Mouse (Mus musculus): ENCODE data around the gene Gm21970.

Gm21970 gene

DNA sequence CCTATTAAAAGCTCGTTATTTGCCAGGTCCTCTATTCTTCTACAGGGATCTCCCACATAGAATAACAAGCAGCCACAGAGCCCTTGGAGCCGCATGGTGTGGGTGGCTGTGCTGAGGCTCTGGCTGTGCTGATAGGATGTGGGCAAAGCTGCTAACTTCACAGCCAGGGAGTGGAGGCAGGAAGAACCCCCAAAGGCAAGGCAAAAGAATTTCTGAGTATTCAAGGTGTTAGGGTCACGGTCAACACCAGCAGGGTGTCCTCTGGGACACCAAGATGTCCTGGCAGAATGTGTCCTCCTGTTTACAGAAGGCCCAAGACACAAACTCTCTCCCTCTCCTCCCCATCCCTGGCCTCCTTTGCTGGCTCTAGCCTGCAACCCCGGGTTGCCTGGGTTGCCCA is 50.9 kb downstream of the Gm21970 start:
- no peak for DNase-seq

DNA sequence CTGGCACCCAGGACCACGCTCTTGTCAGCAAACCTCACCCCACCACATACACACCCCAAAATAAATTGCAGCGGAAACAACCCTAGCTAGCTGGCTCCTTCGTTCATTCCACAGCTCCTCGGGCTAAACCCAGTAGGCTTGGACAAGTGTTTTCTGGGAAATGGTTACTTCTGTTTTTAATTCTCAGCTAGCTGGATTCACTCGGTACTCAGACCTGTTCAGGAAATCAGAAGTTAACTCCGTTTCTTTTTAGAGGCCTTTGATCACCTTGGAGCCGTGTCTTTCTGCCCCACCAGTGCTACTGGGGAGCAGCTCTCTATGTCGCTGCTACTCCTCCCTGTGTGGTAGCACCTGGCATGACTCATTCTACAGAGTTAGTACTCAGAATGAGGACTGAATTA is 51.7 kb downstream of the Gm21970 start:
- DNase-seq, result no peak

DNA sequence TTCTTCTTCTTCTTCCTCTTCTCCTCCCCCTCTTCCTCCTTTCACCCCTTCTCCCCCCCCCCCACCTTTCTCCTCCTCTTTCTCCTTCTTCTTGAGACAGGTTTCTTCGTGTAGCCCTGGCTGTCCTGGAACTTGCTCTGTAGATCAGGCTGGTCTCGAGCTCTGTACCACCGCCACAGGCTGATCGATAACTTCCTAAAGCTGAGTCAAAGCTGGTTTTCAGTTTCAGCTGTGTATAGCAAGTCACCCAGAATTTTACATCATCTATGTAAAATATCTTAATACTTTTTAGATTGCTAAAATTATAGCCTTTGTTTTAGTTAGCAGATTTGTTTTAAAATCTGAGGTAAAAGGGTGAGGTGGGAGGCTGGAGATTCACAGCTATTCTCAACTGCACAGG is 53.3 kb downstream of the Gm21970 start:
- no peak for DNase-seq

GRCm38 (mm10) chr16:91445566-91445965 is 54.0 kb downstream of the Gm21970 start:
- peak; percentile 54 to 61 for DNase-seq

DNA sequence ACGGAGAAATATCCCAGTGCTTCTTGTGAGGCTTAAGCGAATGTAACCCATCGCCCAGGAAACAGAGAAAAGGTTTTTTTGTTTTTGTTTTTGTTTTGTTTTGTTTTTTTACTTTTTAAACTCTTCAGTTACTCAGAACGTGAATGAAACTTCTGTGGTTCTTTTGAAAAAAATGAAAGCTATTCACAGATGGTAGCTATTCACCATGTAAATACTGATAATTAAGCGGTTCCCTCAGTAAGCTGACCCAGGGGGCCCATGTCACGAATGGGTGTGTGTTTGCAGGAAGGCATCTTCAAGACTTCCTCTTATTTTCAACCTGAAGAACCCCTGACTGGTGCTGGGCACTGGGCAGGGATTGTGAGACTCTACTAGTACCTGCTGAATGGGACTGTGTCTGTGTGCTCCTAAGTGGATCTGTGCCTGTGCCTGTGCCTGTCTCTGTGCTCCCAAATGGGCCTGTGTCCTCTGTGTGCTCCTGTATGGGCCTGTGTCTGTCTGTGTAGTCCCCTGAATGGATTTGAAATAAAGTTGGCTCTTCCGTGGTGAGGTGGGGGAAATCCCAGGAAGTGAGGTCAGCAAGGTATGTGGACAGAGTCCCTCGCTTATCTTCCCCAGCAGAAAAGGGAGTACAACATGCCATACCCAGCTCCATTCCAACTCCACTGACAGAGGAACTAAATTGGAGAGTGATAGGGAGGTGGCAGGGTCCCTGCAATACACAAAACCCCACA is 55.4 kb downstream of the Gm21970 start:
- peak; percentile 63 to 70 for DNase-seq

DNA sequence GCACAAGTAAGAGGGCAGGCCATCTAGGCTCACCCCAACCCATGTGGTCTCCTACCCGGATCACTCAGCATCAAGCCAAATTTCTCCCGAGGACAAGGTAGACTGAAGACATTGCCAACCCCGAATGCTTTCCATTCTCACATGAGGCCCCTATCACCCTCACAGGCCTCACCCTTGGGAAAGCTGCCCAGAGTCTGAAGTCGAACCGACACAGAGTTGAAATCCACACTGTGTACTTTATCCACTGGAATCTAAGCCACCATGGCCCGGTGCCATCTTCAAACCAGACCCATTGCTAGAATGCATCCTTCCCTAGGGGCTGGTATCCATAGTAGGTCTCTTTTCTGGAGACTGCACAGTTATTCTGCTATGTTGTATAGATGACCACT is 56.0 kb downstream of the Gm21970 start:
- DNase-seq, result no peak

DNA sequence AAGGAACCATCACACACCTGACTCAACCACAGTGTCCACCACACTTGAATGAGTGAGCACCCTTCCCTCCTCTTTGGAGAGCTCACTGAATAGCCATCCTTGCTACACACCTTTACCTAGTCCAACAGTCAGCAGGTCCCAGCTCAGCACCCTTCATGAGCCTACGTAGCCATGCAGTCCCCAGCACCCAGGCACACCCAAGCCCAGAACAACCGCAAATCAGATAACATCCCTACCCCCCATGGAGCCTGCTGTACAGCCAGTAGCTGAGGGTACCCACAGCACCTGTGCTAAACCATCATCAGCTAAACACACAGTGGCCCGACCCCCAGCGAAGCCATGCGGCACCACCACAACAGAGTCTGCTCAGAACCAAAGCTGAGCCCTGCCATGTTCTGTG is 56.6 kb downstream of the Gm21970 start:
- DNase-seq, result no peak

GRCm38 (mm10) chr16:91448895-91449294 is 57.4 kb downstream of the Gm21970 start:
- DNase-seq, result no peak

- peak in 1 of 2 experiments; percentile 29 for DNase-seq
These were observed 58.9 kb downstream of the Gm21970 start for GRCm38 (mm10) chr16:91450137-91451064.

DNA sequence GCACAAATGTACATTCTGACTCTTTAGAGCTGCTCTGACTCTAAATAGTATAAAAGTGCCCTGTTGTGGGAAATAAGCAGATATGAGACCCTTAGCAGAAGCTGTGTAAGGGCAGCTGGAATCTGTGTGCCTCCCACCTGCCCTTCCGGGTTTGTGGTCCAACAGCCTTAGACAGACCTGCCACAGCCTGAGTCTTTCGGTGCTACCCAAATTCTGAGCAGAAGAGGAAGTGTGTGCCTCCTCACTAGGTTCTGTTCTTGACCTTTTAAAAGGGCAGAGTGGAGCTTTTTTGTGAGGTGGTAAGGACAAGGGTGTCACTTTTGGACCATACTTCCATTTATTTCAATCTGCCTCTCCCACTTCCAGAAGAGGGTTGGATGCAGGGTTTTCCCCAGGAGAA is 60.4 kb downstream of the Gm21970 start:
- peak; percentile 58 to 67 for DNase-seq

DNA sequence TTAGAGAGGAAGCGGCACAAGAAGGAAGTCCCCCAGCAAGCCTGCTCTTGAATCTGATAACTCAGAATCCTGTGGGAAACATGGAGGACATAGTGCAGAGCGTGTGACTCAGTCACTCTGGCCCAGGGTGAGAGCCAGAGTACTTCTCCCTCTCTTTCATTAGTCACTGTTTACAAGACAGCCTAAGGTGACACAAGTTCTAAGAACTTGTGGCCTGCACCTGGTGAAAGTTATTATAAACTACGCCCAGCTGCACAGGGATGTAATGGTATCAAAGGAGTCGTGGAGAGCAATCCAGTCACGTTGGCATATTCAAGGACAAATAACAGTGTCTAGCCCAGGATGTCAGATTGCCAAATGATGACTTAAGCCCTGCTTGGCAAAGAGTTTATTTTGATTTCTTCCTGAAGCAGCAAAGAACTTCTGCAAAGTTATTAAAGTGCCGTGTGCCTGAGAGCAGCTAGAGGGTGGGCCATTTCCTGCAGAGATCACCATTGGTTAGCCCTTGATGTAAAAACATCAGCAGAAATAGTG is 60.9 kb downstream of the Gm21970 start:
- no peak for DNase-seq

DNA sequence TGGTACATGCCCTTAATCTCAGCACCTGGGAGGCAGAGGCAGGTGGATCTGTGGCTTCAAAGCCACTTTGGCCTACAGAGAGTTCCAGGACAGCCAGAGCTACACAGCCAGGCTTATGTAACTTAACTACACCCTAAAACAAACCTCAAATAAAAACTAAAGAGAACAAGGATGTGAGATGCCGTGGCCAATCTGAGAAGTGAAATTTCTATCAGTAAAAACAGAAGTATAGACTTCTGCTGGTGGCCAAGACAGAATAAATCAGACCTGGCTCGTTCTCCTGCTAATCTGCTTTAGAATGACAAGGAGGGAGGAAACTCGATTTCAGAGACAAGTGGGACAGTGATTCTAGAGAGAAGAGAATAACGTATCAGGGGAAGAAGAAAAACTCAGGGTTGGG is 64.3 kb downstream of the Gm21970 start:
- peak in 1 of 2 experiments; percentile 39 for DNase-seq

- DNase-seq, result peak; percentile 58 to 62
These were observed 66.8 kb downstream of the Gm21970 start for GRCm38 (mm10) chr16:91458301-91458746.

DNA sequence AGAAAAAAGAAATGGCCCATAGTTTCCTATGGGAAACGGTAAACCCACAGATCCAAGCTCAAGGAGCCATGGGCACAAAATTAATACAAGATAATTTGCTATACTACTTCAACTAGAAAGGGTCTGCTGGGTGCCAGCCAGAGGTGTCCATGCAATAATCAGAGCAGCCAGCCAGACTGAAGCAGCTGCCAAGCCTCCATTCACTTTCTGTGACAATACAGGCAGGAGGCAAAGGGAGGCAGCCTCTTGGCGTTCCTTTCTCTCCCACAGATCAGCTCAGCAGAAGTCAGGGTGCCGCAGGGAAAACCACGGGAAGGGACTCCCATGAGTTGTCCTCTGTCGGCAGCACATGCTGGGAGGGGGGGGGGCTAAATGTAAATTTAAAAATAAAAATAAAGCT is 67.5 kb downstream of the Gm21970 start:
- DNase-seq, result no peak

DNA sequence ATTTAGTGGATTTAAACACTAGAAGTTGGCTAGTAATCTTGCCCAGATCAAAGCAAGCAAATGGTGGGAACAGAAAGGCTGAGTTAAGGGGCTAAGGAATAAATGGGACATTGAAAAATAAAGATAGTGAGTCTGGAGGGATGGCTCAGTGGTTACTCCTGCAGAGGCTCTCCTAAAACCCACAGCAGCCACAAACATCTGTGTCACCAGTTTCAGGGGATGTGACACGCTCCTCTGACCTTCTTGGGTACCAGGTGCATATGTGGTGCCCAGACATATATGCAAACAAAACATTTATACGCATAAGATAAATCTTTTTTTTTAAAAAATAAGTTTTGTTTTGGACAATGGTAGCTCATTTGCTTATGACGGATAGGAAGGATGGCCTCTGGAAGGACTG is 67.9 kb downstream of the Gm21970 start:
- no peak for DNase-seq

- peak; percentile 71 to 74 for DNase-seq
These were observed 68.4 kb downstream of the Gm21970 start for GRCm38 (mm10) chr16:91459841-91460370.

GRCm38 (mm10) chr16:91461066-91461638 is 69.6 kb downstream of the Gm21970 start:
- DNase-seq, result peak; percentile 52 to 56

DNA sequence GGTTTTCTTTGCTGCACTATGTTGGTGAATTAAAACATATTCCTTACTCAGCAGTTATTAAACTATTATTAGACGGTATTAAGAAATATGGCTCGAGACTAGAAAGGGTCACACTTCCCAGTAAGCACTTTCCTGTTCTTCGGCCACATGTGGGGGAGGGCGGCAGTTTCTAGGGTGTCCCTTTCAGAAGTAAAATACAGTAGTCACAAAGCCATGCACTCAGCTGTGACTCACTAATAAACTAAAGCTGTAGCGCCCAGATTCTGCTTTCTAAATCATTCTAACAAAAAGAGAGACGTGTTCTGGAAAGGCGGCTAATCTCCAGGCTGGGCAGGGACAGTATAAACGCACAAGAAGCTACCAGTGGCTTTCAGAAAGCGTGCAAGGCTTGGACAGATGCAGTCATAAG is 70.3 kb downstream of the Gm21970 start:
- no peak for DNase-seq

DNA sequence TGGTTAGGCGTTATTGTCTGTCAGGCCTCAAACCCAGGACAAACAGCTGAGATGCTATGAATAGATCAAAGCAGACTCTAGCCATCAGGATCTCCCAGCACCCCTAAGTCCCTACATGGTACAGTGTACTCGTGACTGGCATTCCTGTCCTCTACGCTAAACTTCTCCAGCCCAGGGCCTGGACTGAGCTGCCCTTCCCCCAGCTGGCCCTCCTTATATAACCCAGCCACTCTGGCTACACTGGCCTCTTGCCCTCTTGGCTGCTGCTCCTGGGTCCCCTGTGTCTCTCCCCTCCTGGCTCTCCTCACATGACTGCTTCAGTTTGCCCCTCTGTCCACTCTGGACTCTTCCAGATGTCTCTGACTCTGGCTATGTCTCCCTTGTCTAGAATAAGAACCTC is 71.1 kb downstream of the Gm21970 start:
- DNase-seq, result no peak

GRCm38 (mm10) chr16:91463400-91463799 is 71.9 kb downstream of the Gm21970 start:
- no peak for DNase-seq

DNA sequence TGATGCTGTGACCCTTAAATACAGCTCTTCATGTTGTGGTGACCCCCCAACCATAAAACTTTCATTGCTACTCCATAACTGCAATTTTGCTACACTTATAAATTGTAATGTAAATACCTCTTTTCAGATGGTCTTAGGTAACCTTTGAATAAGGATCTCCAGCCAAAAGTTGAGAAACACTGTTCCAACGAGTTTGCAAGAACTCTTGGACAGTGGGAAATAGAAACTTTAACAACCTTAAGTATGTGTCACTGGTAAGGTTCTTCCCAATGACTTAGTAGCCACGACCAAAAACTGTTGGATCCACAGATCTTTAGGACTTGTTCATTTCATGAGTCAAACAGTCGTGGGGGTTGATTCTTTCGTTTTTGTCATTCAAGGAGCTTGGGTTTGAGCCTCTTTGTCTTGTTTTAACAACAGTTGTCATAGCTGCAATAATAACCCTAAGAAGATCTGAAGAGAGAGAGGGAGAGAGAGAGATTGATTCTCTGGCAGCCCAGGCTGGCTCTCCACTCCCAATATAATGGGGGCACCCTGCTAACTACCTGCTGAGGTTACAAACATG is 72.4 kb downstream of the Gm21970 start:
- DNase-seq, result no peak

Data from B cell, adult 2 months (primary cell).